Mouse (Mus musculus) liver, postnatal 0 days (tissue): ENCODE measurements around the gene Plcd3.

Source experiments
- CTCF ChIP-seq: sonication (generic); IDR thresholded peaks from 2 replicates; pipeline ENCODE4 v1.5.1; 2016; ENCODE audit warnings: antibody characterized with exemption, low read depth
- EP300 ChIP-seq: IDR thresholded peaks from 2 replicates; pipeline ENCODE4 v1.6.1; 2016; ENCODE audit warnings: antibody characterized with exemption, low read depth, mild to moderate bottlenecking

DNA sequence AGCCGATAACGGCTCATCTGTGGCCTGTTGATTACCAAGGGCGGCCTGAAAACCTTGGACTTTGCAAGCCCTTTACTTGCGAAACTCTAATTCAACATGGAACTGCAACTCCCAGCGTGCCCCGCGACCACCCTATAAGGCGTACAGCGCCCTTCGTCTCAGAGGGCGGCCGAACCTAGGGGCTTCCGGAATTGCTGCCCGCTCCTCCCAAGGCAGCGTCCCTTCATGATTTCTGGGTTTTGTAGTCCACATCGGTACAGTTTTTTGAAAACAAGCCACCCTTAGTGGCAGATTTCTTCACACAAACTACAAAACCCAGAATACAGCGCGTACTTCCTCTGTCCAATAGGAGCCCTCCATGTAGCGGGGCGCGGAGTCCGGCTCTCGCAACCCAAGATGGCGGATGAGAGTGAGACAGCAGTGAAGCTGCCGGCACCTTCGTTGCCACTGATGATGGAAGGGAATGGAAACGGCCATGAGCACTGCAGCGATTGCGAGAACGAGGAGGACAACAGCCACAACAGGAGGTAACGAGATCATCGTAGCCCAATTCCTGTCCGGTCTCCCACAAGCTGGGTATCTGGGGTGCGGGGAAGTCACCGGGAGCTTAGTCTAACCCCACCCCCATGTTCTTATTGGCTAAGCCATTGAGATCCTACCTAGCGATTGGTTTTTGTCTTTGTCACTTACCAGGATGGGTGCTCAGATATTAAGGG lies 73.1 kb downstream of the Plcd3 start, which contains the start of the genes Nmt1 and Dcakd:
- TF ChIP-seq EP300 (peak; percentile 59), CTCF (no peak)
